Mouse (Mus musculus): ENCODE data around the gene Gm4553. TPM values are rescaled to one million over a fixed set of nuclear protein-coding genes. Genes with fewer than 3 reads are reported as not detected.

The Gm4553 gene
- not detected in 4 replicates for total RNA-seq (2023; ENCODE audit: inconsistent age)

DNA sequence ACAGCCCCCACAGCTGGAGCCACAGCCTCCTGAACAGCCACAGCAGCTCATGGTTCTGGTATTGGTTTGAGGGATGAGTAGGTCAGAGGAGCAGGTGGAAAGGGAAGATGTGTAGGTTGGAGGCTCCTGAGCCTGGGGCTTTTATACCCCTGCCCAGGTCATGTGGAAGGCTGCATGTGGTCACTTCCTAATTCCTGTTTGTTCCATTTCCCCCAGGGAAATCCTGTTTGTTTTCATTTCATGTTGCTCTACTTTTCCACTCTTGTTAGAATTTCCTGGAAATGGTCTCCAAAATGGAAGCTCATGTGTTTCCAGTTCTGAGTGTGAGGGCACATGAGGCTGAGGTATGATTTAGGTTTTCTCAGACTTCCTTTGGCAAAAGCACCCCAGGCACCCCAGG is at the start of gene Gm4553:
TSS of gene Gm4553 (minus strand) at position 101 of the 400 bp plus-strand sequence.

DNA sequence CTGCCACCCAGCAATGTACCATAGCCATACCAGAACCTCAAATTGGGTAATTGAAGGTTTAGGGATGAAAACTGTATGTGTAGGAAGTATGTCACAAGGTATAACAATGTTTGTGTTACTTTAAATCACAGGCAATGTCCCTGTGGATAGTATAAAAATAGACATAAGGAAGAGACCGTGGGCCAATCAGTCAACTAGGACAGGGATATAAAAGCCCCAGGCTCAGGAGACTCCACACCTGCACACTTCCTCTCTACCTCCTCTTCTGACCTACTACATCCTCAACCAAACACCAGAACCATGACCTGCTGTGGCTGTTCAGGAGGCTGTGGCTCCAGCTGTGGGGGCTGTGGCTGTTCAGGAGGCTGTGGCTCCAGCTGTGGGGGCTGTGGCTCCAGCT is 46.0 kb upstream of the Gm4553 start, which contains the start of gene Gm7579:
TSS of gene Gm7579 (plus strand) at position 301 of the 400 bp plus-strand sequence.

DNA sequence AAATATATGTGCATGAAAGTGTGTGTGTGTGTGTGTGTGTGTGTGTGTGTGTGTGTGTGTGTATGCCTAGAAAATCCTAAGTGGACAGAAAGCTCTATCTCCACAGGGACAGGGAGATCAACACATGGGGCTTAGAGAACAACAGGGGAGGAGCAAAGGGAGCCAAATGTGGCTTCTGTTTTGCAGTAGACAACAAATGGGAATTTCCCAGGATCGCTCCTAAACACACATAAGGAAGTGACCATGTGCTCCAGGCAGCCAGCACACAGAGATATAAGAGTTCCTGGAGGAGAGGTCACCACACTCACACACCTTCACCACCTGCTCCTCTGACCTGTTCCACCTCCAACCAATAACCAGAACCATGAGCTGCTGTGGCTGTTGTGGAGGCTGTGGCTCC is 35.5 kb upstream of the Gm4553 start, which contains the start of gene Krtap5-3:
TSS of gene Krtap5-3 (plus strand) at position 301 of the 400 bp plus-strand sequence.

DNA sequence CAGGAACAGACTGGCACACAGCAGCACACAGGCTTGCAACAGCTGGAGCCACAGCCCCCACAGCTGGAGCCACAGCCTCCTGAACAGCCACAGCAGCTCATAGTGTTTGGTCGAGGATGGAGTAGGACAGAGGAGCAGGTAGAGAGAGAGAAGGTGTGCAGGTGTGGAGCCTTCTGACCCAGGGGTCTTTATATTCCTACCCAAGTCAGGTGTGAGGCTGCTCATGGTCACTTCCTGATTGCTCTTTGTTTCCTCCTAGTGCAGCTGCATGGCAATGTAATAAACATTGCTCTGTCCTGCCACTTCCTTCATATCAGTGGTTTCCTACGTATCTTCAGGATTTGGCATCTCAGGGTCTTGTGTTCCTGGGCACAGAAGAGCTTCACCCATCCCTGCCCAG is 24.8 kb upstream of the Gm4553 start, which contains the start of gene Gm10153:
TSS of gene Gm10153 (minus strand) at position 101 of the 400 bp plus-strand sequence.

DNA sequence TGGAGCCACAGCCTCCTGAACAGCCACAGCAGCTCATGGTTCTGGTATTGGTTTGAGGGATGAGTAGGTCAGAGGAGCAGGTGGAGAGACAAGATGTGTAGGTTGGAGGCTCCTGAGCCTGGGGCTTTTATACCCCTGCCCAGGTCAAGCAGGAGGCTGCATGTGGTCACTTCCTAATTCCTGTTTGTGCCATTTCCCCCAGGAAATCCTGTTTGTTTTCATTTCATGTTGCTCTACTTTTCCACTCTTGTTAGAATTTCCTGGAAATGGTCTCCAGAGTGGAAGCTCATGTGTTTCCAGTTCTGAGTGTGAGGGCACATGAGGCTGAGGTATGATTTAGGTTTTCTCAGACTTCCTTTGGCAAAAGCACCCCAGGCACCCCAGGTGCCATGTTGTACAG is 10.4 kb upstream of the Gm4553 start, which contains the start of gene Krtap5-2:
TSS of gene Krtap5-2 (minus strand) at position 101 of the 400 bp plus-strand sequence.

DNA sequence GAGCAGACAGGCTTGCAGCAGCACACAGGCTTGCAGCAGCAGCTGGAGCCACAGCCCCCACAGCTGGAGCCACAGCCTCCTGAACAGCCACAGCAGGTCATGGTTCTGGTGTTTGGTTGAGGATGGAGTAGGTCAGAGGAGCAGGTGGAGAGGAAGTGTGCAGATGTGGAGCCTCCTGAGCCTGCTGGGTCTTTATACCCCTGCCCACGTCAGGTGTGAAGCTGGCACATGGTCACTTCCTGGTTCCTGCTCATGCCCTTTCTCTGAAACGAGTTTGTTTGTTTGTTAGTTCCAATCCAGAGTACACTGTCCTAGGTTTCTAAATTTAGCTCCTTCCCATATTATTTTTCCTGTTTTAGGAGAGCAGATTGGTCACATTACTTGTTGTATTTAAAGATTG is 8.5 kb downstream of the Gm4553 start, which contains the start of gene Gm29735:
TSS of gene Gm29735 (minus strand) at position 101 of the 400 bp plus-strand sequence.

DNA sequence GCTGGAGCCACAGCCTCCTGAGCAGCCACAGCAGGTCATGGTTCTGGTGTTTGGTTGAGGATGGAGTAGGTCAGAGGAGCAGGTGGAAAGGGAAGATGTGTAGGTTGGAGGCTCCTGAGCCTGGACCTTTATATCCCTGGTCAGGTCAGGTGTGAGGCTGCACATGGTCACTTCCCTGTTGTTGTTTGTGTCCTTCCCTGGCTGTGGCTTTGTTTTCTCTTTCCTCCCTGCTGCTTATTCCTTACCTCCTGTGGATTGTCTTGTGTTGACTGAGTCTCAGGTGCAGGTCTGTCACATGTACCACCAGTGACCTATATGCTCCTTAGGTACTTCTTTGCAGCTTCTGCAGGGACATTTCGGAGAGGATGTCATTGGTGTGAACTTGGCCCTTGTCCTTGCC is 21.0 kb downstream of the Gm4553 start, which contains the start of gene Gm45337:
TSS of gene Gm45337 (minus strand) at position 101 of the 400 bp plus-strand sequence.

DNA sequence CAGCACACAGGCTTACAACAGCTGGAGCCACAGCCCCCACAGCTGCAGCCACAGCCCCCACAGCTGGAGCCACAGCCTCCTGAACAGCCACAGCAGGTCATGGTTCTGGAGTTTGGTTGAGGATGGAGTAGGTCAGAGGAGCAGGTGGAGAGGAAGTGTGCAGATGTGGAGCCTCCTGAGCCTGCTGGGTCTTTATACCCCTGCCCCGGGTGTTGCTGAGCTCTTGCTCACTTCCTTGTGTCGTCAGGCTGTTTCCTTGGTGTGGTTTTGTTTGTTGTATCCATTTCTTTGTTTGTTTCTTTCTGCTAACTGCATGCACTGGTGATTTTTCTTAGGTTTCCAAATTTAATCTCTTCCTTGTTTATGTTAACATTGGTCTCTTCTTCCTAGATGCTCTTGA is 29.6 kb downstream of the Gm4553 start, which contains the start of gene Gm39115:
TSS of gene Gm39115 (minus strand) at position 101 of the 400 bp plus-strand sequence.

DNA sequence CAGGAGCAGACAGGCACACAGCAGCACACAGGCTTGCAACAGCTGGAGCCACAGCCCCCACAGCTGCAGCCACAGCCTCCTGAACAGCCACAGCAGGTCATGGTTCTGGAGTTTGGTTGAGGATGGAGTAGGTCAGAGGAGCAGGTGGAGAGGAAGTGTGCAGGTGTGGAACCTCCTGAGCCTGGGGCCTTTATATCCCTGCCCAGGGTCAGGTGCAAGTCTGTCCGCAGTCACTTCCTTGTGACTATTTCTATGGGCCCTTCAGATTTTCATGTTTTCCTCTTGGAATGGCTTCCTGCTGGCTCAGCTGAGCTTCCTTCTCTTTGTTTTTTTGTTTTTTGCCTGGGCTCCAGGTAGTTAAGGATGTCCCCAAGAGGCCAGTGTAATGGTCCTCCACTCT is 44.9 kb downstream of the Gm4553 start, which contains the start of gene Gm45618:
TSS of gene Gm45618 (minus strand) at position 101 of the 400 bp plus-strand sequence.

Other genes starting within 250 kb of the Gm4553 start
- 58.9 to 69.2 TPM (median 68.6 TPM) in 4 replicates for gene Tollip, start 247.2 kb downstream of the Gm4553 start, total RNA-seq (2023; ENCODE audit: inconsistent age)
- gene Brsk2, start 216.0 kb downstream of the Gm4553 start, total RNA-seq (2023; ENCODE audit: inconsistent age): not detected in 4 replicates
- 34.0 to 35.6 TPM (median 34.9 TPM) in 4 replicates for gene Mob2, start 104.7 kb downstream of the Gm4553 start, total RNA-seq (2023; ENCODE audit: inconsistent age)
- 2.3 to 4.8 TPM (median 3.5 TPM) in 4 replicates for gene Dusp8, start 69.9 kb downstream of the Gm4553 start, total RNA-seq (2023; ENCODE audit: inconsistent age)
- gene Gm45618, start 45.0 kb downstream of the Gm4553 start, total RNA-seq (2023; ENCODE audit: inconsistent age): not detected in 4 replicates
- gene Gm39115, start 29.7 kb downstream of the Gm4553 start, total RNA-seq (2023; ENCODE audit: inconsistent age): not detected in 4 replicates
- gene Gm45337, start 21.1 kb downstream of the Gm4553 start, total RNA-seq (2023; ENCODE audit: inconsistent age): not detected in 4 replicates
- not detected in 4 replicates for gene Gm29735, start 8.6 kb downstream of the Gm4553 start, total RNA-seq (2023; ENCODE audit: inconsistent age)
- gene Krtap5-2, start 10.3 kb upstream of the Gm4553 start, total RNA-seq (2023; ENCODE audit: inconsistent age): not detected in 4 replicates
- not detected in 4 replicates for gene Gm10153, start 24.6 kb upstream of the Gm4553 start, total RNA-seq (2023; ENCODE audit: inconsistent age)
- not detected in 4 replicates for gene Krtap5-3, start 35.6 kb upstream of the Gm4553 start, total RNA-seq (2023; ENCODE audit: inconsistent age)
- gene Gm7579, start 46.1 kb upstream of the Gm4553 start, total RNA-seq (2023; ENCODE audit: inconsistent age): not detected in 4 replicates
- not detected in 4 replicates for gene Krtap5-5, start 64.2 kb upstream of the Gm4553 start, total RNA-seq (2023; ENCODE audit: inconsistent age)
- not detected in 4 replicates for gene Gm40460, start 75.3 kb upstream of the Gm4553 start, total RNA-seq (2023; ENCODE audit: inconsistent age)
- not detected in 4 replicates for gene Gm2431, start 92.6 kb upstream of the Gm4553 start, total RNA-seq (2023; ENCODE audit: inconsistent age)
- gene Gm4559, start 108.6 kb upstream of the Gm4553 start, total RNA-seq (2023; ENCODE audit: inconsistent age): not detected in 4 replicates
- not detected in 4 replicates for gene Krtap5-1, start 131.4 kb upstream of the Gm4553 start, total RNA-seq (2023; ENCODE audit: inconsistent age)
- not detected in 4 replicates for gene Krtap5-4, start 137.8 kb upstream of the Gm4553 start, total RNA-seq (2023; ENCODE audit: inconsistent age)
- not detected in 4 replicates for gene Ifitm10, start 208.0 kb upstream of the Gm4553 start, total RNA-seq (2023; ENCODE audit: inconsistent age)
- gene Gm49369, start 216.9 kb upstream of the Gm4553 start, total RNA-seq (2023; ENCODE audit: inconsistent age): 1.1 TPM in 1 of 4 replicates, not detected in the others
- 73.4 to 77.8 TPM (median 75.5 TPM) in 4 replicates for gene Ctsd, start 222.3 kb upstream of the Gm4553 start, total RNA-seq (2023; ENCODE audit: inconsistent age)